Mouse (Mus musculus) retina, adult 2 months (tissue): Measurements from ENCODE around the gene Mtg2.

Source experiments
- DNase-seq: peaks from one replicate; pipeline ENCODE4 v3.0.0-alpha.2; 2012; ENCODE audit warnings: low read depth, low spot score

Gene Mtg2

DNA sequence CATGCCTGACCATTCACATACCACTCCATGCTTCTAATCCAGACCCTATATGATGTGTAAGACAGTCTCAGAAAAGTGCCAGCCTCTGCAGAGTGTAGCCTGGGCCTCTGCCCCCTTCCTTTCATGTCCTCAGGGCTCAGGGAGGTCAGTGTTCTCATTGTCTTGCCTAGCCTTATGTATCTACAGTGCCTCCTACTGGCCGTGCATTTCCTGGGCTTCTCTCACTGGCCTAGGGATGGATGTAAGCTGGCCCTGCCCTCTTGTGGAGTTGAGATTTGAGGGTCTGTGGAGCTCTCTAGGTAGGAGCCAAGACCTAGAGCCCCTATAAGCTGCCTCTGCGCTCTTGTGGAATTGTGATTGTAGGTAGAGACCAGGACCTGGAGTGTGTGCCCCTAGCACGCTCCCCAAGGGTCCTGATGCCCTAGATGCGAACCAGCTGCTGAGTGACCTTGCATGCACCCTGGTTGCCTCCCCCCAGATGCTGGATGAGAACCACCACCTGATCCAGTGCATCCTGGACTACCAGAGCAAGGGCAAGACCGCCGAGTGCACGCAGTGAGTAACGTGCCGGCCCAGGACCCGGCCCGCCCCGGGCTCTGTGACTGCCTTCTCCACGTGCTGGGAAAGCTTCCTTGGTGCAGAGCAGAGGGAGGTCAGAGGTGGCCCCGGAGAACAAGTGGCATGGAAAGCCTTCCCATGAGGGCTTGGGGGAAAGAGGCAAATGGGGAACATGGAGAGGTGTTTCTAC is 18.2 kb upstream of the Mtg2 start:
- DNase-seq: no peak

DNA sequence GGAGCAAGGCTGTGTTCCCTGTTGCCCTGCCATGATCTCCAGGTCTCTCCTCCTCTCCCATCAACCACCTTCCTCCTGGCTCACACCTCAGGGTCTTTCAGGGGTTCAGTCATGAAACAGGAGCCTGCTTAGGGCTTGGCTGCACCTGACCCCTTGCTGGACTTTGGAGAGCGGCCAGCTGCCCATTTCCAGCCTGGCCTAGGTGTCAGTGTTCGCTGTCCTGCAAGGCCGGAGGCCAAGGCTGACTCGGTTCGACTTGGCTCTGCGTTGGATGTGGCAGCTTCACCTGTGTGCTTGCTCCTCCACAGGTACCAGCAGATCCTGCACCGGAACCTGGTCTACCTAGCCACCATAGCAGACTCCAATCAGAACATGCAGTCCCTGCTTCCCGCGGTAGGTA is 17.4 kb upstream of the Mtg2 start:
- no peak for DNase-seq

DNA sequence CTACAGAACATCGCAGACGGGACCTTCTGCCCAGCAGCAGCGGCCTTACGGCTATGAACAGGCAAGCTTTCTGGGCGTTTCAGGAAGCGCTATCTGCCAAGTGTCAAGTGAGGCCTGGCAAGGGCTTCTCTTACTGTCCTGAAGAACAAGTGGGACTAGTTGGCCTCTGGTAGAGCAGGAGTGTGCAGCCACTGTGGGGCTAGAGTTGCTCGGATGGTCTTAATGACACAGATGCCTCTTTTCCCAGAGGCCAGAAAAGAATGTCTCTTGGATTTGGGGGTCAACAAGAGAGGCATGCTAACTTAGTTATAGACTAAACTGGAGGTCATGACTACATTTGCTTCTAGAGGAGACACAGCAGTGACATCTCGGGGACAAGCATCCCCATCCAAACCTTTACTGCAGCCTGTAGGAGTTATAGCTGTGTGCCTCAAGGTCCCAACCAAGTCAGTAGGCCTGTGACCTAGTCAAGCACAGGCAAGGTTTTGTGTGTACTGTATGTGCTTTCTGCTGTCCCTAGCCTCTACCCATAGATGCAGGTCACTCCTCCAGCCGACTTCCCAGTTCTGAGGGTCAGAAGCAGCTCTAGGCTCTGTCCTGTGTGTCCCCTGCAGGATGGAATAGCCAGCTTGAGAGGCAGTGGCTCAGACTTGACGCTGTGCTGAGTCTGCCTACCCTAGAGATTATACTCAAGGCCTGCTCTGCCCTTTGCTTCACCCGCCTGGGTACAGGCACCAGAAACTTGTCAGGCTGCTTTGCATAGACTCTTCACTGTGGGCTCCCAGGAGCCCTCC is 6.9 kb upstream of the Mtg2 start:
- DNase-seq: no peak

DNA sequence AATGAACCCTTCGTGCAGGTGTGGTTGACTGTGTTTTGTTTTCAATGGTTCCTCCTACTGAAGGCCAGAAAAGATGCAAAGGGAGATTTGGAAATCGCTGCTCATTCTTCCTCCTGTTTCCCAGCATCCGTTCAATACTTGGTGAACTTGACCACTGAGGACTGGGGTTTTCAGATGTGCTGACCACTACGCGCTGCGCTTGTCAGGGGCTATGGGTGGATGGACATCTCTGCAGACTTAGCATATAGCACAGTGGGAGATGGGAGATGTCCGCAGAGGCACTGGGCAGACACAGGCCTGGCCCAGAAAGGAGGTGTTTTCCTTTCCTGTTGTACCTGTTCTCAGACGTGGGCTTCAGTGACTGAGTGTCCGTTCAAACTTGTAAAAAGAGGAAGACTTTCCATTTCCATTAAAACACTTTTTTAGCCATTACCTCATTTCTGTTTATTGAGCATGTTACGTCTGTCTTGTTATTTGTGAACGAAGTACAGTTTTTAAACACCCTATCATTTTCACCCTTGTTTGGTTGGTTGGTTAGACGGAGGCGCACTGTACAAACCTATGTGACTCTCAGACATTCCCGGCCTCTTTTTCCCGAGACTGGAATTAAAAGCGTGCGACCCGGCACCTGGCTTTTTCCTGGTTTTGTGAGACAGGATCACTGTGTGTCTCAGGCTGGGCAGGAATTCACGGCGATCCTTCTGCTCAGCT is 463 bp upstream of the Mtg2 start:
- DNase-seq: no peak

DNA sequence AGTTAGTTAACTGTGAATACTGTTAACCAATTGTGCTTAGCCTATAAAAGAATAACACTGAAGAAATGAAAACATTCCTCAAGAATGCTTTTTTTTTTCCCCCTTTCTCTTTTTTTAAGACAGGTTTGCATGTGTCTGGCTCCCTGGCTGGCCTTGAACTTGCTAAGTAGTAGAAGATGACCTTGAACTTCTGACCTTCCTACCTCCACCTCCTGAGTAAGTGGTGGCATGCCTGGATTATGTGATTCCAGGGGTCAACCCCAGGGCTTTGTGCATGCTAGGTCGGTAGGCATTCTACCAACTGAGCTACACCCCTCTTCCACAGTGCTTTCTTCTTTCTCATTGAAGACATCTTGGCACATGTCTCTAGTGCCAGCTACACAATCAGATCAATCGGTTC is 1.3 kb downstream of the Mtg2 start:
- DNase-seq: no peak

DNA sequence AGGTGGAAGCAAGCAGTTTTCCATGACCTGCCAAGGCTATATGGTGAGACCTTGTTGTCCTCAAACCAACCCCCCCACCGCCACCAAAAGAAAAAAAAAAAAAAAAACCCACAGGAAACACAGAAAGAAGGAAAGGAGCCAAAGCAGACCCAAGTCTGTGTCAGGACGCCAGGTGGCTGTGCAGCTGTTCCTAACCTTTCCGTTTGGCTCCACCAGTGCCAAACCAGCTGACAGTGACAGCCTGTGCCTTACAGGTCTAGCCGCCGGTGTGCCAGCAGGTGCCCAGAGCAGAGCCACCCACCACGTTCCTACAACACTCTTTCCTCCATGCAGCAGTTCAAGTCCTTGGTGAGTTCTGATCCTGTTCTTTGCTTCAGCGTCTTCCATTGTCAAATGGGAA is 2.5 kb downstream of the Mtg2 start:
- no peak for DNase-seq

DNA sequence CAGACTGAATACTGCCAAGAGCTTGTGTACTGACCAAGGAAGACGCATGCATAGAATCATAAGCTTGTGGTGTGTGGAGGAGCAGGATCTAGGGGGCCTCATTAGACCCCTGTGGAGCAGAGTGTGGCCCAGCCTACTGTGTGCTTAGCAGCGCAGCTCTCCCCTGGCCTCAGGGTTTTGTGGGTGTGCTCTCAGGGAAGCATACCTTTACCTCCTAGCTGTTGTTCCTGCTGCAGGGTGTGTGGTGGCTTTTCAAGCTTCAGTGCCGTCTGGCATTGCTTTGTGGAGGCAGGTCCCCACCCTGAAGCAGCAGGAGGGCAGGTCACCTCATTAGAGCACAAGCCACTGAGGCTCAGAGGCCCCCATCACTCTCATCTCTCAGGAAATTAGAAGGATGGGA is 7.2 kb downstream of the Mtg2 start:
- DNase-seq: no peak

DNA sequence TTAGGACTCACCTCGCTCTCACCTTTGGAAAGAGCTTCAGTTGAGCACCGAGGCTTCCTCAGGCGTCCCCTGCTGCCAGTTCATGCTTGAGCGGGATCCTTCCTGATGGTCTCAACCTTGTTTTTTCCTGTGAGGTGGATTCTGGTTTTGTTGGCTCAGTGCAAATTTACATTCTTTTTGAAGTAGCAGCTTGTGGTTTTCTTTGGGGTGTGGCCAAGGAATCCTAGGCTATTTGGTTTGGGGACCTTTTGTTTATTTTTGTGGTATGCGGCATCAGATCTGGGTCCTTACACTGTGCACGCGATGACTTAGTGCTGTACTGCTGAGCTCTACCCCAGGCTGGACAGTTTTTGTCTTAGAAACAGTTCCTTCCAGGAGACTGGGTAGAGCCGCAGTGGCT is 10.3 kb downstream of the Mtg2 start:
- no peak for DNase-seq

DNA sequence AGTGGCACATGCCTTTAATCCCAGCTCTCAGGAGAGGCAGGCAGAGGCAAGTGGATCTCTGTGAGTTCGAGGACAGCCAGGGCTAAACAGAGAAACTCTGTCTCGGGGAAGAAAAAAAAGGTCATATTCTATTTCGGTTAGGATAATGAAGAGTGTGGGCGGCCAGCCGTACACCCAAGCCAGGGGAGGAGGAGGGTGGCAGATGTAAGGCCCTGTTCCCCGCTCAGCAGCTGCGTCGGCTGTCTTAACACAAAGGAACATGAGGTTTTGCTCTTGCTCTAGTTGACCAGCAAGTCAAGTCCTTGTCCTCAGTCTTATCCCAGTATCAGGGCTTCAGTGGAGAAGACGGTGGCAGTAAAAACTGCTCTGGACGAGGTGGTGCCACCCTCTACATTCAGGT is 12.7 kb downstream of the Mtg2 start:
- DNase-seq: no peak

DNA sequence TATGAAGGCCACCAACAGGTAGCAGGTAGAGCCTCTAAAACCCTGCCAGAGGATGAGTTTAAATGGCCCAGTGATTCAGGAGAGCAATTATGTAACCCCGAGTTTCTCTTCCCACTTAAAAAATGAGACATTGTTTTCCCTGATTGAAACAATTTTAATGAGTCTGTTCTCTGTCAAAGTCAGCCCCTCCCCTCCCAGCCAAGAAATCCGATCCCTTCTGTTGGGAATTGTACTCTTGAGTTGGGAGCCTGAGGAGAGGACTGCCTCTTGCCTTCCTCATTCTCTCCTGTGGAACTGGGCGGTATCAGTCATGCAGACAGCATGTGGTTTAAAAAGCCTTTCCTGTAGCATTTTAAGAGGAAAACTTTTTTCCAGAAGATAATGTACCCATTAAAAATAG is 14.2 kb downstream of the Mtg2 start:
- DNase-seq: no peak

DNA sequence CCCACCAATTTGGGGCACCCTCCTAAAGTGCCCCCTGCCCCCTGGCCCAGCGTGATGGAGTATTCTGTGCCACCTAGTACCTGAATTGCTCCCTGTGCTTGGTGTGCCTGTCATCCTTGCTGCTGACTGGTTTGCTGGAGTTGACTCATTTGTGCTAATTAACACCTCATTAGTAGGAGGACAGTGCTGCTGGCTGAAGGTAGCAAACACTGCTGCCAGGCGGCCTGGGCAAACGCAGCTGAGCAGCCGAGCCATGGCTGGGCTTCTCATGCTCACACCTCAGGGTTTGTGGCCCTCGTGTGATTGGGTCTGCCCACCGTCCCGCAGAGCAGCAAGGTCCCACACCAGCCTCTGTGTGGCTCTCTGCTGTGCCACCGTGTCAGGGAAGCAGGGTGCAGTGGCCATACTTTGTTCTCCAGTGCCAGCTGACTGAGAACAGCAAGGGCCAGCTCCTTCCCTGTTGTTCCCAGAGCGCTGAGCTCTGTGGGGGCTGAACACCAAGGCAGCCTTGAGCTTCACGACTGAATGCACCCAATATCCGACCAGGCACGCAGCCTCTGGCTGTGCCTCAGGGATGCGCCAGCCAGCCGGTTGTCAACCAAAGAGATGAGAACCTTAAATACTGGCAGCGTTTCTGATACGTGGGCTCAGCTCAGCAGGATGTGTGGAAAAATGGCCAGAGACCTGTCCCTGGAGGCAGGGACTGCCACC is 15.7 kb downstream of the Mtg2 start:
- DNase-seq: no peak

DNA sequence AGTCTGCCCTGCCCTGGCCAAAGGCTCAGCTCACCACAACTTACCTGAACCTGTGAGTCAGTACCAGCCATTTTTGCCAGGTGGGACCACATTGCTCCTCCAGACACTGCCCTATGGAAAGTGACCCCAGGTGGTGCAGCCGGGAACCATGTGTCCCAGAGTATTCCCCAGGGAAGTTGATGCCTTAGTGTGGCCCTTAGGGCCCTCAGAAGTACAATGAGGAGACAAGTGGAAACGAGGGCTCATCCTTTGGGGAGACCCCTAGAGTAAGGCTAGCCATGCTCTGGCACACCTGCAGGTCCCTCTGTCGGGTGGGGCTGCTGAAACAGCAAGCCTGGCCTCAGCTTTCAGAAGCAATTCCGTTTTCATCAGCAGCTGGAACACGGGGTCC is 16.2 kb downstream of the Mtg2 start:
- no peak for DNase-seq

DNA sequence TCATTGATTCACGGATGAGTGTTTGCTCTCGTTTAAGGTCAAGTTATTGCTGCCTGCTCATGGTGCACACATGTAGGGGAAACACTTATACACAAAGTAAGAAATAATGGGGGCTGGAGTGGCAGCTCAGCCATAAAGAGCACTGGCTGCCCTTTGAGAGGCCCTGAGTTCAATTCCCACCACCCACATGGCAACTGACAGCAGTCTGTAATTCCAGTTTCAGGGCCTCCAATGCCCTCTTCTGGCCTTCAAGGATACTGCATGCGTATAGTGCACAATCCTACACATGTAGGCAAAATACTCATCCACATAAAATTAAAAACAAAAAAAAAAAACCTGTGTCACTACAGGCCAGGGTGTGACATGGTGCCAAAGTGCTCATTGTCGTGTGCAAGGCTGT is 17.1 kb downstream of the Mtg2 start:
- no peak for DNase-seq

DNA sequence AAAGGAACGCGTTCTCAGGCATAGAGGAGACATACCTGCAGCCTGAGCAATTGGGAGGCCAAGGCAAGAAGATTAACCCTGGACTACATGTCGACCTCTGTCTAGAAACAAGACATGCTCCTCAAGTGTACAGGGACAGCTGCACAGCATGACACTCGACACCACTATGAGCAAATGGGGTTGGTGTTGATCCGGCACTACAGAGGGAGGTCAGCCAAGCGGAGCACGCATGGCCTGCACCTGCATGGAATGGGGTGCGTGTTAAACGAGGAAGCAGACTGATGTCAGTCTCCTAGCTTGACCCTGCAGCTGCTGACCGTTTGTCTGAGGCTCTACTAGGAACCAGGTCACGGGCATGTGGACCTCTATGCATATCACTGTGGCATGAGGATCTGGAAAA is 19.9 kb downstream of the Mtg2 start:
- DNase-seq: no peak

DNA sequence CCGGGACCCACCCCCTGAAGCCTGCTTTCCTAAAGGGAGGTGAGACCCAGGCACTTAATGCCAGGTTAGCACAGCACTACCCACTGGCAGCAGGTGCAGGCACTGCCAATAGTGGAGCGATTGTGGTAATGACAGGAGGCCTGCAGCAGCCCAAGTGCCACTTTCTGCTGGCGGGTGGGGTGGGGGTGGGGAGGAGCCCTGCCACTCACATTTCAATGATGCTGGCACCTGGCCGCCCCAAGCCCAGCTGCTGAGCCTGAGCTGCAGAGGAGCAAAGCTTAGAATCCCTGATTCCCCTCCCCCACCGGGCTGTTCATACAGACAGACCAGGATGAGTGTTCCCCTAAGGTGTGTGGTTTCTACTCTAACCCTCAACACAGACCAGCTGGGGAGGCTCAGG is 25.3 kb downstream of the Mtg2 start:
- no peak for DNase-seq

DNA sequence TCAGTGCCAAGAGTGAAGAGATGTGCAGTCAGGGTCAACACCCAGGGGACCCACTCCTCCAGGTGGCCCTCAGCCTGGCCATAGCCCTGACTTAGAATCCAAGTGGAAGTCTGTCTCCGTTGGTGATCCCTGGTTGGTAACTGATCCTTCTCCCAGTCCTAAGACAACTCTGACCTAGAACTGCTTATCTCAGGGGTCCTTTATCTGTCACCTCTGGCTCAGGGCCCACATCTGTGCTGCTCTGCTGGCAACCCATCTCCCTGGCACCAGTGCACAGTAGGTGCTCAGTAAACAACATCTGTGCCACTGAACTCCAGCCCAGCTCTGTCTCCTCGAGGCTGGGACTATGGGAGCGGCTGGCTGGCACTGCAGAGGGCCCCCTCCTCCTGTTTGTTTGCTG is 27.2 kb downstream of the Mtg2 start:
- no peak for DNase-seq

DNA sequence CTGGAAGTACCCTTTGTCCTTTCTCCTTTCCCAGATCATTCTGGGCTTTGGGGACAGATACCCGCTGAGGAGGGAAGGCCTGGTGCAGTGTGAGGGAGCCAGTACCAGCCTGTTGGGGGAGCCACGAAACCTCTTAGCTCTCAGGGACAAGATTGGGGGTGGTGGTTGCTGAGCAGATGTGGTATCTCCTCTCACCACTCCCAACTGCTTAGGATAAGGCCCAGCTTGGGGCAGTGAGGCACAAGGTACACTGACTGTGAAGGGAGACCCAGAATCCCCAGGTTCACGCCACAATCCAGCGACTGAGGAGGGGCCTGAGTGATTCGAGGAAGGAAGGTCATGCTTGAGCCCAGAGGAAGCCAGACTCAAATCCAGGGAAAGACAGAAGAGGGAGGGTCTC is 27.8 kb downstream of the Mtg2 start:
- DNase-seq: no peak

DNA sequence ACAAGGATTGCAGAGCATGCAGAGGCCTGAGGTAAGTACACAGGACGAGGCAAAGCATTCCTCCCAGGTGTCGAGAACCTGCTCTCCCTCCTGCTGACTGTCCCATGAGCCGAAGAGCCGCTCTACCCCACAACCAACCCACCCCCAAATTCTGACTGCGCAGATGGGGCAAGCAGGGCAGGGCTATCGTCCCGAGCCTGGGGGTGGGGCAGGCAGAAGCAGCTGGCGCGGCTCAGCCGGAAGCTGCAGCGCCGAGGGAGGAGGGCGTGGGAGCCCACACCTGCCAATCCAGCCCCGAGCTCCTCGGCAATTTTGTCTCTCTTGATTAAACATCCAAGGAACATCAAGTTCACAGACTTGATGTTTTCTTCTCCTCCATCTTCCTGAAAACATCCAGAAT is 29.1 kb downstream of the Mtg2 start:
- no peak for DNase-seq

DNA sequence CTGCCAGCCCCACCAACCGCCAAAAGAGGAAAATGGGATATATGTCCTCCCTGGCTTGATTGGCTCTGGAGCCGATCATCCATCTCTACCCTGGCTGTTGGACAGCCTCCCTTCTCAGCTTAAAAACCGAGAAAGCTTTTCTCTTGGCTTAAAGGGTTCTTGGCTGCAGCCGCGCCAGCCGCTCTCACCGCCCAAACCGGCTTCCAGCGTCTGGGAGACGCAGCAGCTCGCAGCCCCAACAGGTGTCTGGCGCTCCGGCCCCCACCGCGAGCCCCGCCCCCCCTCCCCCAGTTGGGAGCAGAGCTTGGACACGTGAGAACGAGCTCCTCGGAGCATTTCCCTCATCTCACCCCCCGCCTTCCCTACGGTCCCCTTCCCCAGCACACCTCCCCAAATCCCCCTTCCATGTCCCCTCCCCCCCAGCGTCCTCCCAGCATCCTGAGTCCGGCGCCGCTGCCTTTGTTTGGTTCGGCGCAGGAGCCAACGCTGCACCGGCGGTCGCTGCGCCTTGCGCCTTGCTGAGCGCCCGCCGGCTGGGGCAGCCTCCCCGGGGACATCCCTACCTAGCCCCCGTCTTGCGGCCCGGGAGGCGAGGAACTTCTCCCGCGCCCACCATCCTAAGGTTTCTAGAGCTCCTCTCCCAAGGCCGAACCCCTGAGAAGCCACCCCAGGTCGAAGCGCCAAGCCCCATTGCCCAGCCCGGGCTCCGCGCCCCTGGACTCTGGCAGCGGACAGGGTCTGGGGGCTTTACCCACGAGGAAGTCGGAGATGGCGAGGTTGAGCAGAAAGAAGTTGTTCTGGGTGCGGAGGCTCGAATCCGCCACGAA is 33.0 kb downstream of the Mtg2 start:
- no peak for DNase-seq

DNA sequence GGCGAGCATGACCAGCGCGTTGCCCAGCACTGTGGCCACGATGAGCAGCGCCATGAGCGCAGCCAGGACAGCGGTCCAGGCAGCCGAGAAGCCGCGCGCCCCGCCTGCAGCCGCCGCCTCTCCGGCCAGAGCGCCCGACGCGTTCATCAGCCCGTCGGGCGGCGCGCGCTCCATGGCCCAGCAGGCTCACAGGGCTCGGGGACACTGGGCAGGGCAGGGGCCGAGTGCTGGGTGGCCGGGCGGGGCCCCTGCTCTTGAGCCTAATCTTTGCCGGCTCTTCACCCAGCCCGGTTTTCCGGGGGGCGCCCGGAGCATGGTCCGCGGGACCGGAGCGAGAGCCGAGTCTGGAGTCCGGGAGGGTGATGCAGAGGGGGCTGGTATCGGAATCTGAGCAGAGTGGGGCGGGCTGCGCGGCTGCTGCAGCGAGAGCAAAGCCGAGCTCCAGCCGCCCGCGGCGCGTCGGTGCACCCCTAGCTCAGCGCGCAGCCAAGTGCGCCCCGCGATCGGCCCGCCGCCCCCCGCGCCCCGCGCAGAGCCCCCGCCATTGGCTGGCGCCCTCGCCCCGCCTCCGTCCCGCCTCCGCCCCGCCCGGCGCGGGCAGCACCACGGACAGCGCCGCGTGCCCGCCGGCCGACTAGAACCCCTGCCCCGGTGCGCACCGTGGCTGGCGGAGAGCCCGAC is 33.7 kb downstream of the Mtg2 start, which contains the start of gene Hrh3:
Gene Hrh3, minus strand, starts transcription at position 511 of the 681 bp plus-strand sequence.
- no peak for DNase-seq
